Mouse (Mus musculus) heart, adult 2 months (tissue): ENCODE data around the gene Vezt.

ENCODE experiments used
- CTCF ChIP-seq: fragments of 200-600 bp; IDR thresholded peaks from 2 replicates; pipeline ENCODE4 v1.8.1; 2022; ENCODE audit warnings: antibody characterized with exemption, mild to moderate bottlenecking, moderate library complexity
- POLR2A ChIP-seq: fragments of 200-500 bp; IDR thresholded peaks from 2 replicates; pipeline ENCODE4 v1.6.1; 2011; ENCODE audit warnings: mild to moderate bottlenecking, low read depth, low read length, control low read depth; ENCODE audit not compliant: insufficient read depth

DNA sequence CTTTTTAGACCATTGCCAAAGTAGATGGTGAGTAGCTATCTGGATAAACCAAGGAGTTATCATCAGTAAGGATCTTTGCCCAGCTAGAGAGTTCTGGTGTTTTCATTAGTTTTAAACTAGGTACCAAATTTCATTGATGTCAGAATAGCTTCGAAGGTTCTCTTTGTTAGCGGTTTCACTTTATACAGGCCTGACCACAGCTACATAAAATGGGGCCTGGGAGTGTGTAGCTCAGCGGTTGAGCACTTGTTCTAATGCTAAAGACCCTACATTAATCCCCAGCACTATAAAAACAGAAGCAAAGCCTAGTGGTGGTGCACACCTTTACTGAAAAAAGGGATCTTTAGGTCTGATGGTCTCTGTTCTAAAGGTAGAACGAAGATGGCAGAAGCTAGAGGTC is 145.1 kb downstream of the Vezt start:
- TF ChIP-seq POLR2A, result no peak
- TF ChIP-seq CTCF, result no peak
